In genomic region chr1:83748061-83748460, GRCm38 (mm10) we compare ENCODE assay signal across 21 mouse cellular contexts.
DNase-seq lines count a peak whose midpoint lies in the region; ATAC-seq and TF ChIP-seq lines count a peak whose summit lies in the region.
"Had no signal": no experiment of that assay in that cellular context is flagged by ENCODE, and none has a peak within 500 bp of the region (broad histone marks: within the 10 kb centered on the region; RNA-seq: fewer than 3 reads in every experiment).

No protein-coding gene starts in this region.

- H3K27me3 ChIP-seq in hindbrain, embryonic 15.5 days = no peaks in the 10 kb centered on the region
- no peaks in the 10 kb centered on the region for H3K27me3 ChIP-seq in neural tube, embryonic 14.5 days (ENCODE audit: control insufficient read depth, insufficient read depth, low read length)
- no peaks in the 10 kb centered on the region for H3K27me3 ChIP-seq in heart, adult 2 months (ENCODE audit: control insufficient read depth, insufficient read depth, low read length)
- H3K27me3 ChIP-seq: embryonic facial prominence, embryonic 12.5 days; liver, embryonic 15.5 days had no signal

- TF ChIP-seq POLR2A in heart, adult 2 months (IDR thresholded peaks at IDR 0.05; ENCODE audit: insufficient read depth, low read depth, low read length) = no peak

- WGBS in hindbrain, embryonic 15.5 days = 33% methylated on average over 3 of the region's 3 CpGs
- WGBS in neural tube, embryonic 14.5 days = 23% methylated on average over 3 of the region's 3 CpGs
- 44% methylated on average over 3 of the region's 3 CpGs for WGBS in heart, adult 2 months

- H3K4me2 ChIP-seq in hindbrain, embryonic 15.5 days = no peak overlapping the region
- no peak overlapping the region for H3K4me2 ChIP-seq in neural tube, embryonic 14.5 days (ENCODE audit: low read depth, low read length)
- H3K4me2 ChIP-seq: embryonic facial prominence, embryonic 12.5 days; limb, embryonic 15.5 days; liver, embryonic 15.5 days had no signal

- 0 out of 2 replicates have a peak overlapping the region, but pooled peaks have one; percentile 18 for H3K27ac ChIP-seq in hindbrain, embryonic 15.5 days (replicated peaks)
- H3K27ac ChIP-seq in neural tube, embryonic 14.5 days (ENCODE audit: low read depth, low read length) = no peak overlapping the region
- H3K27ac ChIP-seq in heart, adult 2 months = no peak overlapping the region; the same call in 1 of the 2 replicates
- H3K27ac ChIP-seq: embryonic facial prominence, embryonic 12.5 days; heart, embryonic 10.5 days; layer of hippocampus, adult 2 months; limb, embryonic 15.5 days; liver, embryonic 15.5 days; macrophage had no signal

- TF ChIP-seq EP300 in heart, adult 2 months (IDR thresholded peaks at IDR 0.05; ENCODE audit: insufficient read depth, low read depth, low read length) = no peak

- peaks cover 30% of the 10 kb centered on the region for H3K4me1 ChIP-seq in hindbrain, embryonic 15.5 days (replicated peaks)
- H3K4me1 ChIP-seq in neural tube, embryonic 14.5 days (ENCODE audit: control insufficient read depth, insufficient read depth, low read length) = peaks cover 8% of the 10 kb centered on the region
- no peaks in the 10 kb centered on the region for H3K4me1 ChIP-seq in heart, adult 2 months (ENCODE audit: control insufficient read depth, insufficient read depth, low read length)
- H3K4me1 ChIP-seq: embryonic facial prominence, embryonic 12.5 days; heart, embryonic 10.5 days; limb, embryonic 15.5 days; liver, embryonic 15.5 days had no signal

- peak; percentile 7 for DNase-seq in gastrocnemius, postnatal 25 days
- DNase-seq in gastrocnemius, adult 8-10 months (ENCODE audit: low spot score in 2 of 2) = no peak
- peak; percentile 18 for DNase-seq in kidney, postnatal 10 days
- no peak for DNase-seq in kidney, postnatal 4 days
- no peak for DNase-seq in heart, adult 2 months
- DNase-seq: adrenal gland, adult 2 months; cerebellum, adult 9-10 months; forebrain, postnatal 0 days; gastrocnemius, postnatal 10 days; midbrain, embryonic 14.5 days; thymus, postnatal 14 days had no signal

- TF ChIP-seq CTCF in heart, adult 2 months (IDR thresholded peaks at IDR 0.05) = no peak

- no peak for ATAC-seq in hindbrain, embryonic 15.5 days (ENCODE audit: low FRiP score, low read depth)
- peak; percentile 22; the same call in 1 of the 2 replicates for ATAC-seq in neural tube, embryonic 14.5 days (ENCODE audit: low read depth)
- ATAC-seq: forebrain, postnatal 0 days had no signal

- H3K9ac ChIP-seq in hindbrain, embryonic 15.5 days = no peak overlapping the region
- H3K9ac ChIP-seq in neural tube, embryonic 14.5 days (replicated peaks; ENCODE audit: low read depth, low read length) = no peak overlapping the region
- no peak overlapping the region for H3K9ac ChIP-seq in heart, adult 2 months (ENCODE audit: low read depth, low read length)
- H3K9ac ChIP-seq: embryonic facial prominence, embryonic 12.5 days; forebrain, postnatal 0 days; limb, embryonic 15.5 days; liver, embryonic 15.5 days had no signal

- no peak overlapping the region for H3K4me3 ChIP-seq in hindbrain, embryonic 15.5 days
- no peak overlapping the region for H3K4me3 ChIP-seq in neural tube, embryonic 14.5 days (ENCODE audit: low read depth, low read length)
- no peak overlapping the region for H3K4me3 ChIP-seq in heart, adult 2 months
- H3K4me3 ChIP-seq: embryonic facial prominence, embryonic 12.5 days; erythroblast, embryonic 14.5 days; heart, embryonic 10.5 days; layer of hippocampus, adult 2 months; limb, embryonic 15.5 days; liver, embryonic 15.5 days; myocyte had no signal

- no peaks in the 10 kb centered on the region for H3K36me3 ChIP-seq in hindbrain, embryonic 15.5 days
- H3K36me3 ChIP-seq in neural tube, embryonic 14.5 days (ENCODE audit: control insufficient read depth, insufficient read depth, low read length) = no peaks in the 10 kb centered on the region
- H3K36me3 ChIP-seq in heart, adult 2 months (ENCODE audit: control insufficient read depth, insufficient read depth, low read length) = no peaks in the 10 kb centered on the region
- H3K36me3 ChIP-seq: embryonic facial prominence, embryonic 12.5 days; heart, embryonic 10.5 days; limb, embryonic 15.5 days; liver, embryonic 15.5 days had no signal

- no peaks in the 10 kb centered on the region for H3K79me2 ChIP-seq in heart, adult 2 months (replicated peaks; ENCODE audit: control insufficient read depth, insufficient read depth, low read length)

- intact Hi-C loops in heart, adult 2 months (cut with DNase I) = loop anchor here (5.0 to 10.0 kb wide), 3 partner anchors 354 to 834 kb away; no protein-coding TSS in a partner anchor

- no peaks in the 10 kb centered on the region for H3K9me3 ChIP-seq in hindbrain, embryonic 15.5 days
- no peaks in the 10 kb centered on the region for H3K9me3 ChIP-seq in neural tube, embryonic 14.5 days (ENCODE audit: control insufficient read depth, low read length)
- H3K9me3 ChIP-seq: embryonic facial prominence, embryonic 12.5 days; heart, embryonic 10.5 days; limb, embryonic 15.5 days; liver, embryonic 15.5 days had no signal

Comparison
In these comparisons a context has a peak if more than half of its experiments do, and no peak if none do; other contexts are left out.
1. DNase-seq: peak in gastrocnemius, postnatal 25 days (single experiment) and kidney, postnatal 10 days (single experiment); none in gastrocnemius, adult 8-10 months (0 of 2), kidney, postnatal 4 days (0 of 2) and heart, adult 2 months (0 of 2).